Mouse (Mus musculus) limb, embryonic 15.5 days (tissue): Measurements from ENCODE around the gene Hoxc5. TPM values are rescaled to one million over a fixed set of nuclear protein-coding genes. Genes with fewer than 3 reads are reported as not detected.

Experiments used
- ATAC-seq: fragments of 200-750 bp; cut with Nextera tagmentation; 2 replicates; pipeline ENCODE4 v1.8.0; 2017; ENCODE audit warnings: low read depth, moderate TSS enrichment; ENCODE audit not compliant: insufficient number of reproducible peaks, low FRiP score, low TSS enrichment
- H3K27ac ChIP-seq: fragments of 300-500 bp; sonication (generic); 2 replicates; pipeline ENCODE4 v1.5.1; 2015; ENCODE audit warnings: moderate library complexity, mild to moderate bottlenecking, inconsistent platforms
- H3K27me3 ChIP-seq: fragments of 300-500 bp; sonication (generic); 2 replicates; pipeline ENCODE4 v1.6.1; 2015; ENCODE audit warnings: inconsistent platforms
- H3K36me3 ChIP-seq: fragments of 300-500 bp; sonication (generic); 2 replicates; pipeline ENCODE4 v1.6.1; 2015; ENCODE audit warnings: inconsistent platforms
- H3K4me1 ChIP-seq: fragments of 300-500 bp; sonication (generic); 2 replicates; pipeline ENCODE4 v1.6.1; 2015; ENCODE audit warnings: inconsistent platforms
- H3K4me2 ChIP-seq: fragments of 300-500 bp; sonication (generic); 2 replicates; pipeline ENCODE4 v1.6.1; 2015; ENCODE audit warnings: mild to moderate bottlenecking, inconsistent platforms
- H3K4me3 ChIP-seq: fragments of 300-500 bp; sonication (generic); 2 replicates; pipeline ENCODE4 v1.5.1; 2015; ENCODE audit warnings: mild to moderate bottlenecking, inconsistent platforms
- H3K9ac ChIP-seq: fragments of 300-500 bp; sonication (generic); 2 replicates; pipeline ENCODE4 v1.6.1; 2015; ENCODE audit warnings: inconsistent platforms
- H3K9me3 ChIP-seq: fragments of 300-500 bp; sonication (generic); 2 replicates; pipeline ENCODE4 v1.6.1; 2016; ENCODE audit warnings: inconsistent platforms
- WGBS: fragments of 180-500 bp; shearing (Covaris S2); methylation state at CpG from one replicate; pipeline ENCODE4 v1.1.7; 2015; 5-methylcytosine and 5-hydroxymethylcytosine counted together
- polyA plus RNA-seq: library from polyadenylated mRNA; unstranded; fragments of >200 nt; fragmentation: Nextera tagmentation; extraction: Ambion mirVana; gene quantifications from 2 replicates; pipeline ENCODE4 v1.2.1, GENCODE M21; 2015

The Hoxc5 gene
- polyA plus RNA-seq, 1 experiment from 2014 or later = 2.3 TPM

DNA sequence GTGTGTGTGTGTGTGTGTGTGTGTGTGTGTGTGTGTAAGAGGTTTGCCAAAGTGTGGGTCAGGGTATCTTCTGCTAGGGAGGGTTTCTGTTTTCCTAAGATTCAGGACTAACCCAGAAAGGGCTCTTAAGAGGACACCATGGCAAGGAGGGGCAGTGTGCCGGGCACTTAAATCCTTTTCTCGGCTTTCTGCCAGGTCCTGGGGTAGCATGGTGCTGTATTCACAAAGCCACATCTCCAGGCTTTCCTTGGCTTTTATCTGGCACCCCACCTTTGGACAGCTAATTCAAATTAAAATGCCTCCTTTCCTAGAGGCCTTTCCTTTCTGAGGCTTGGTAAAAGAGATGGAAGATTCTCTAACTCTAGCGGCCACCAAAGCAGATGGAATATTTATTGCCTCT is 72.4 kb downstream of the Hoxc5 start:
- no peak for ATAC-seq
- H3K9me3 ChIP-seq = no peaks in the 10 kb centered on the region
- no peak overlapping the region for H3K4me3 ChIP-seq
- WGBS = 23% methylated on average over 3 of the region's 3 CpGs
- peaks cover 100% of the 10 kb centered on the region for H3K27me3 ChIP-seq
- no peak overlapping the region for H3K9ac ChIP-seq
- H3K36me3 ChIP-seq = no peaks in the 10 kb centered on the region
- H3K4me2 ChIP-seq = no peak overlapping the region
- no peak overlapping the region for H3K27ac ChIP-seq
- H3K4me1 ChIP-seq = peaks cover 23% of the 10 kb centered on the region

DNA sequence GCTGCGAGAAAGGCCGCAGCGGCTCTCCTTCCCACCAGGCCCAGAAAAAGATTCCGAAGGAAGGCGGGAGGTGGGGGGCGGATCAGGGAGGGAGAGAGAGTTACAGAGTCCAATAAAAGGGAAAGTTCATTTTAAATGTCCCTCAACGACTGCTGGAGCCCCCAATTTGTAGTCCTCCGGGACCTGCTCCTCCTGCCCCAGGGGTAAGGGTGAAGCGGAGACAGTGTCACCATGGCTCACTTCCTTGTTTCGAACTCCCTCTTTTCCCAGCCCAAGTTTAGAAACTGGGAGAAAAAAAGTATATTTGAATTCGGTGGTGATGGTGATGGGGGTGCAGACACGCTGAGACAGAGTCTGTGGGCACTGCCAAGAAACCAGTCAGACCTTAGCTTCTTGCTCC is 73.4 kb downstream of the Hoxc5 start:
- WGBS = 26% methylated on average over 12 of the region's 12 CpGs
- Histone ChIP-seq H3K4me1 (peaks cover 15% of the 10 kb centered on the region), H3K27ac (no peak overlapping the region), H3K9me3 (no peaks in the 10 kb centered on the region), H3K27me3 (peaks cover 95% of the 10 kb centered on the region), H3K9ac (no peak overlapping the region), H3K36me3 (no peaks in the 10 kb centered on the region), H3K4me2 (0 out of 2 replicates have a peak overlapping the region, but pooled peaks have one; percentile 10), H3K4me3 (no peak overlapping the region)
- no peak for ATAC-seq

DNA sequence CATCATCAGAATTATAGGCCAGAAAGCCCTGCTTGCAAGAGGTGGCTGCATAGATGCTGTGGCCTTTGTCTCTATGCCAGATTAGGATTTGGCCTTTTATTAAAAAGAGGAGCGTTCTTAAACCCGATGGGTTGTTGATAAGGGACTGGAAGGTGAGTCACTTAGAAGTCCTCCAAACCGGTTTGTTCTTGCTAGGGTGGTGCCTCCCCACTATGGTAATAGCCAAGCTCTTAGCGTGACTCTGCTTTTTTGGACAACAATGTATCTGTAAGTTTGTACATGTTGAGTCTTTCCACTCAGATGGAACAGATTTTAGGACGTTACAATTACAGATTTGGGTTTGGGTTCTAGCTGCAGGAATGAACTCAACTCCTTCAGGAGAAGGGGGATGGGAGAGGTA is 74.4 kb downstream of the Hoxc5 start:
- Histone ChIP-seq H3K36me3 (no peaks in the 10 kb centered on the region), H3K27me3 (peaks cover 92% of the 10 kb centered on the region), H3K9me3 (no peaks in the 10 kb centered on the region), H3K27ac (0 out of 2 replicates have a peak overlapping the region, but pooled peaks have one; percentile 33), H3K9ac (no peak overlapping the region), H3K4me1 (peaks cover 15% of the 10 kb centered on the region), H3K4me3 (no peak overlapping the region), H3K4me2 (no peak overlapping the region)
- ATAC-seq = no peak
- 19% methylated on average over 5 of the region's 5 CpGs for WGBS

DNA sequence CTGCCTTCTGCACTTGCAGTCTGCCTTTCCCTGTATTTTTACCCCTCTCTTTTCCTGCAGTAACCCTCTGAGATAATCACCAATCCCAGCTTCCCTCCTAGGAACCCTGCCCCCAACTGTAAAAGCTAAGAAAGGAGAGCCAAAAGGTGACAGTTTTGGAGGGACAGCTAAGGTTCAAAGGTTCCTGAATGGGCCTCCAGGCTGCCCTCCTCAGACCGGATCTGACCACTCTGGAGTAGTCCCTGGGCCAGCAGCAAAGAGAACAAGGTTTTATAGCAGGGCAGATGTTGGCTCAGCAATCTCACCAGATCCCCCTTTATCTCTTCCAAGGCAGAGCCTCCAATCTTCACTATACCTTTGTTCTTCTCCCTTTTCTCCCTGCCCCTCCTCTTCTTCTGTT is 75.0 kb downstream of the Hoxc5 start:
- H3K4me1 ChIP-seq = peaks cover 15% of the 10 kb centered on the region
- peaks cover 90% of the 10 kb centered on the region for H3K27me3 ChIP-seq
- no peak overlapping the region for H3K4me3 ChIP-seq
- ATAC-seq = no peak
- 10% methylated on average over 1 of the region's 1 CpGs for whole genome bisulfite sequencing
- H3K9ac ChIP-seq = no peak overlapping the region
- H3K27ac ChIP-seq = 0 out of 2 replicates have a peak overlapping the region, but pooled peaks have one; percentile 33
- H3K4me2 ChIP-seq = no peak overlapping the region
- no peaks in the 10 kb centered on the region for H3K36me3 ChIP-seq
- H3K9me3 ChIP-seq = no peaks in the 10 kb centered on the region

DNA sequence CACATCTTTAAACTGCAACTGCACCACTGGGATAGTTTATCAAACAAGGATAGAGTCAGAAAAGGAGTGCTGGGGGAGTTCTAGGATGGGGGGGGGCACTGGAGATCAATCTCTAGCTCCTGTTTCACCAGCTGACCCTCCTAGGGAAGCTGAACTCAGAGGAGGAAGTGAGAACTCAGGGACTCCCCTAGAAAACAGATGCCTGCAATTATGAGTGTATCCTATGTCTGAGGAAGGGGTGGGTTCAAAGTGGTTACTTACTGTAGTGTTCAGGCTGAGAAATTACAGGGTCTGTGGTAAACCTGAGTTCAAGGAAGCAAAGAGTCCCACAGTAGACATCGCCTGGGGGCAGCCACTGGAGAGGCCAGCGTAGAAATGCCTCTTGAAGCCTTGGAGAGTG is 84.4 kb downstream of the Hoxc5 start:
- Histone ChIP-seq H3K4me1 (no peaks in the 10 kb centered on the region), H3K27ac (no peak overlapping the region), H3K9ac (no peak overlapping the region), H3K27me3 (peaks cover 79% of the 10 kb centered on the region), H3K4me2 (no peak overlapping the region), H3K4me3 (no peak overlapping the region), H3K9me3 (no peaks in the 10 kb centered on the region), H3K36me3 (no peaks in the 10 kb centered on the region)
- ATAC-seq = no peak
- WGBS = 46% methylated on average over 2 of the region's 2 CpGs

DNA sequence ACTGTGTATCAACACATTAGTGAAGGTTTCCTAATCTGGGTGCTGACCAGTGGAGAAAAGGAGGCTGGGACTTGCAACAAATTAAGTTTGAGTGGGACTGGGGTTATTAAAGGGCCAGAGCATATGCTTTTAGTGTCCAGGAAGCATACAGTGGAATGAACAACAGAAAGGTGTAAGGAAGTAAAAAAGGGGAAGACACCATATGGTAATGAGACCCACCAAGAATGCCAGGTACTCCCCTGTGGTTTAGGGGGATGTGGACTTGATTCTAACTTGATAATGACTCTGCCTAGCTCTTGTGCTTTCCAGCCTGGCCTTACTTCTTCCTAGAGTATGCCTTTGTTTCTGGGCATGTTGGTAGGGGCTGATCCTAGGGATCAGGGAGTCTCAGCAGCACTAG is 86.0 kb downstream of the Hoxc5 start:
- Histone ChIP-seq H3K36me3 (no peaks in the 10 kb centered on the region), H3K4me2 (no peak overlapping the region), H3K9ac (no peak overlapping the region), H3K4me3 (no peak overlapping the region), H3K9me3 (no peaks in the 10 kb centered on the region), H3K27ac (no peak overlapping the region), H3K4me1 (no peaks in the 10 kb centered on the region), H3K27me3 (peaks cover 80% of the 10 kb centered on the region)
- ATAC-seq = no peak

DNA sequence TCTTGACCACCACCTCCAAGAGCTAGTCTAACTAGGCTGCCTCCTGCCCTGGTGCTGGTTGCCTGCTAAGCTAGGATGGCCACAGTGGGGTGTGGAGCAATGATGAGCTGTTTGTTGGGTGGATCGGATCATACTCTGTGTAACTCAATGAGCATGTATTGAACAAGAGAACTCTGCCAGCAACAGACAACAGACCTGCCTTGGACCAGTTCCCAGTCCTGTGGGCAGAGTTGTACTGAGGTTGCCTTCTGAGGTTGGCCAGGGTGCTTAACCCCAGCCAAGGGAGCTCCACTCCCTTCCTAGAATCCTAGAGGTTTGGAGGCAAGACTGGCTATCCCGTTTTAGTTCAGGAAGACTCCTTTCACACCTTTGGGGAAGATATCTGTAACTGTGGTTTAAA is 89.2 kb downstream of the Hoxc5 start:
- Histone ChIP-seq H3K4me3 (no peak overlapping the region), H3K27ac (no peak overlapping the region), H3K4me1 (peaks cover 20% of the 10 kb centered on the region), H3K4me2 (no peak overlapping the region), H3K9ac (no peak overlapping the region), H3K9me3 (no peaks in the 10 kb centered on the region), H3K36me3 (no peaks in the 10 kb centered on the region), H3K27me3 (peaks cover 85% of the 10 kb centered on the region)
- 48% methylated on average over 2 of the region's 2 CpGs for WGBS
- ATAC-seq = no peak

DNA sequence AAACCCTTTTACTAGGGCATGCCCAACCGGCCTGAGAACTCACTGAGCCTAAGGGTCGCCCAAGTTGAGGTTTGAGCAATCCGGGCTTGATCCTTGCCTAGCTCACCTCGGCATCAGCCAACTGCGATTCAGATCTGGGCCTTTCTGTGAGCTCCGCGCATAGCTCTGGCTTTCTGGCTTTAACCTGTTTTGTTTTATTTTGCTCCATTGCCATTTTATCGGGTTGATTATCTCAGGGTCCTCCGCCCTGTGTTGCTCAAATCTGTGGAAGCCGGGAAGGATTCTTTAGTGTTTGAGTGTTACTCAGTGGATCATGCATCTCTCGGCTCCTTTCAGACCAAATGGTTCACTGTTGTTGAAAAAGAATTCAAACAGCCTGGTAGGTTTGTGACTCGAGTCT is 91.5 kb downstream of the Hoxc5 start:
- WGBS = 26% methylated on average over 12 of the region's 12 CpGs
- Histone ChIP-seq H3K4me3 (no peak overlapping the region), H3K9ac (no peak overlapping the region), H3K4me1 (peaks cover 25% of the 10 kb centered on the region), H3K9me3 (no peaks in the 10 kb centered on the region), H3K27me3 (peaks cover 89% of the 10 kb centered on the region), H3K4me2 (no peak overlapping the region), H3K27ac (no peak overlapping the region), H3K36me3 (no peaks in the 10 kb centered on the region)
- ATAC-seq = no peak

DNA sequence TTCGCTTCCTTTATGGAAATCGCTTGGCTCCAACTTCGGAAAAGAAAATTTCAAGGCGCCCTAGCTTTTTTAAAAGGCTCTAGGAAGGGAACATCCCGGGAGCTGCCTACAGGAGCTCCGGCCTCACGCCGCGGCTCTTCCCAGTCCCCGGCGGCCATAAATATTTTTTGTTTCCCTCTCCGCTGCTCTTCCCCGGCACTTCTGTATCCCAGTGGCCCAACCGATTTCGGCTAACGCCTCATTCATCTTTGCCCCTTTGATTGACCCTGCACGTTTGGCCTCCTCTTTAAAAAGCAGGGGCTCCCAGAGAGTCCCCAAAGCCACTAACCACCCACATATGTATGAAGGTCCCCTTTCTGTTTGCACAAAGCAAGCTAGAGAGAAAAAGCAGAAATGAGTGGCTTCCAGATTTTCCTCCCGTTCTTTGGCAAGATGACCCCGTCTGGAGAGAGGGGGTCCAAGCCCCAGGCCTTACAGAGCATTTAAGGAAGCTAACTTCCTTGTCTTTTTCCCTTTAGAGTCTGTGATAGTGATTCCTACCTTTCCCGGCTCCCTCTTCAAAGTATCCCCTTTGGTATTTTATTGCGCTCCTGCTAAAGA is 92.2 kb downstream of the Hoxc5 start:
- 17% methylated on average over 21 of the region's 21 CpGs for WGBS
- peaks cover 89% of the 10 kb centered on the region for H3K27me3 ChIP-seq
- no peak for ATAC-seq
- no peak overlapping the region for H3K9ac ChIP-seq
- no peak overlapping the region for H3K4me2 ChIP-seq
- no peaks in the 10 kb centered on the region for H3K9me3 ChIP-seq
- H3K36me3 ChIP-seq = no peaks in the 10 kb centered on the region
- peaks cover 25% of the 10 kb centered on the region for H3K4me1 ChIP-seq
- H3K27ac ChIP-seq = no peak overlapping the region
- peak overlapping the region; percentile 0; the same call in 1 of the 2 replicates for H3K4me3 ChIP-seq

DNA sequence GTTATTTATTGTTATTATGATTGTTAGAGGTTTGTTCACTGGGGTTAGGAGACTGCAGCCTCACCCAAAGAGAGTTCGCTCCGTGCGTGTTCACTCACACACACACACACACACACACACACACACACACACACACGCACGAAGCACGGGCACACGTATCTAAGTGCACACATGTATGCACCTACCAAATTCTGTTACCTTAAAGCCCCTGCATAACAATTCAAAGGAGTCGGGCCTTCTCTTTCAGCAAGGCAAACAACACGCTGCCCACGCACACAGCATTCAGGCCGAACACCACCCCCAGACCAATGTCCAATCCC is 92.7 kb downstream of the Hoxc5 start:
- H3K9me3 ChIP-seq = no peaks in the 10 kb centered on the region
- no peak for ATAC-seq
- peaks cover 25% of the 10 kb centered on the region for H3K4me1 ChIP-seq
- H3K36me3 ChIP-seq = no peaks in the 10 kb centered on the region
- 39% methylated on average over 11 of the region's 11 CpGs for WGBS
- no peak overlapping the region for H3K4me3 ChIP-seq
- no peak overlapping the region for H3K27ac ChIP-seq
- H3K9ac ChIP-seq = no peak overlapping the region
- no peak overlapping the region for H3K4me2 ChIP-seq
- H3K27me3 ChIP-seq = peaks cover 86% of the 10 kb centered on the region

DNA sequence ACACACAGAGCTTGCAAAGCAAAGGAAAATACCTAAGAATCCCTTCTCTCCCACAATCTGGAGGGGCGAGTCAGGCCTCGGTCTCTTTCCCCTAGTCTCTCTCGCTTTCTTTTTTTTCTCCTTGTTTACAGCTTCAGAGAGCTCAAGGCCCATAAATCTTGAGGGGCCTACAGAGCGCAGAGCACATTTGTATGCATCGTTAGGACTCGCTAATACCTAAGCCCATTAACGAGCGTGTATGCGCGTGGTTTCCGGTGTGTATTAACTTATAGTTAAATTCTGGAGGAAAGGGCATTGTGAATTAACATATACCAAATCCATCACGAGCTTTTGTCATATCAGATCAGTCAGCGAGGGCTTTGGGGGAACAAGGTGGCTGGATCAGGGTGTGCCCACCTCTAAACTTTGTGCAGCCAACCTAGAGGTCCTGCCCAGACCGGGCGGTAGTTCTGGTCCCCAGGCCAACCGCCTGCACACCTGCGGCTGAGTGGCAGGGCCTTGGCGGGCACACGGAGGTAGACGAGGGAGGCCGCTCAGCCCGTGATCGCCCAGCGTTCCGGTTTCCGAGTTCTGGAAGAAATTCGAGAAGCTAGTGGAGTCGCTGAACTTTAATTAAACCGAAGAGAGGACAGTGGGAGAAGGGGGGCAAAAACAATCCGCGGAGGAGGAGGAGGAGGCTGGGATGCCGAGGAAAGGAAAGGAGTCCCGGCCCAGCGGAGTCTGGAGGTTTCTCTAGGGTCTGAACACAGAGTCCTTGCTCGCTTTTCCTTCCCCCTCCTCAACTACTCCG is 93.3 kb downstream of the Hoxc5 start:
- H3K9me3 ChIP-seq = no peaks in the 10 kb centered on the region
- peaks cover 84% of the 10 kb centered on the region for H3K27me3 ChIP-seq
- no peaks in the 10 kb centered on the region for H3K36me3 ChIP-seq
- H3K4me1 ChIP-seq = peaks cover 25% of the 10 kb centered on the region
- ATAC-seq = no peak
- WGBS = 21% methylated on average over 36 of the region's 36 CpGs
- peak overlapping the region; percentile 20 for H3K4me2 ChIP-seq
- H3K4me3 ChIP-seq = no peak overlapping the region
- H3K27ac ChIP-seq = peak overlapping the region; percentile 40; the same call in 1 of the 2 replicates
- H3K9ac ChIP-seq = no peak overlapping the region

DNA sequence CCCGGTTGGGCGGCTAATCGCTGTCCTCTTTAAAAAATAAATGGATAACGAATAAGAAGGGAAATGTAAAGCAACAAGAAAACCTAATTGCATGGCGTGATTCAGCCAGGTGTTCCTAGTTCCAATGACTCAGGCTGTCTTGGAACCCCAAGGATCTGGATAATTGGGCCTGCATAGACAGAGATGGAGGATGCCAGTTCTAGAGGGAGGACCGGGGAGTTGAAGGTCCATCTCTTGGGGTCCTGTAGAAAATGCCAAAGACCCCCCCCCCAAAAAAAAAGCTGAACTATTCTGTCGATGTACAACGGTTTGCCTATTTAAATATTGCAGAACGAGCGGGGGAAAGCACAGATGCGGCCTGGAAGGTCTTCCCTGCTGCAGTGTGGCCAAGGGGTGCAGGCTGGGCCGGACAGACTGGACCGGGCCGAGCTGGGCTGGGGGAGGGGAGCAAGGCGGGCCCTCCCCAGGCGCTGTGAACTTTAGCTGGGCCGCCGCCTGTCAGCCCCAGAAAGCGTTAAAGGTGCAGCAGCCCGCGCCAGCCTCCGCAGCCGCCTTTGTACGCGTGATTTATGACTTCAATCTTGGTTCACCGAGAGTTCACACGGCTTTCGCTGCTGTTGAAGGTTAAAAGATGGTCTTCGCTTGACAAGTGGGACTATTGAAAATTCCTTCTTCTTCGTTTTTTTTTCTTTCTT is 94.0 kb downstream of the Hoxc5 start:
- Histone ChIP-seq H3K36me3 (no peaks in the 10 kb centered on the region), H3K4me1 (peaks cover 25% of the 10 kb centered on the region), H3K27ac (peak overlapping the region; percentile 40; the same call in 1 of the 2 replicates), H3K4me3 (no peak overlapping the region), H3K9ac (no peak overlapping the region), H3K27me3 (peaks cover 86% of the 10 kb centered on the region), H3K4me2 (peak overlapping the region; percentile 20), H3K9me3 (no peaks in the 10 kb centered on the region)
- ATAC-seq = no peak
- 9% methylated on average over 29 of the region's 30 CpGs for WGBS
